Mouse (Mus musculus) liver, adult 2 months (tissue): ENCODE data around the gene Efcab5.

ENCODE experiments used
- CTCF ChIP-seq: fragments of 200-500 bp; IDR thresholded peaks from 2 replicates; pipeline ENCODE4 v1.5.1; 2011; ENCODE audit warnings: low read depth, low read length, control low read depth
- POLR2A ChIP-seq: fragments of 200-500 bp; IDR thresholded peaks from 2 replicates; pipeline ENCODE4 v1.6.1; 2011; ENCODE audit warnings: low read length, control low read depth; ENCODE audit not compliant: insufficient read depth; ENCODE audit errors: extremely low read depth

DNA sequence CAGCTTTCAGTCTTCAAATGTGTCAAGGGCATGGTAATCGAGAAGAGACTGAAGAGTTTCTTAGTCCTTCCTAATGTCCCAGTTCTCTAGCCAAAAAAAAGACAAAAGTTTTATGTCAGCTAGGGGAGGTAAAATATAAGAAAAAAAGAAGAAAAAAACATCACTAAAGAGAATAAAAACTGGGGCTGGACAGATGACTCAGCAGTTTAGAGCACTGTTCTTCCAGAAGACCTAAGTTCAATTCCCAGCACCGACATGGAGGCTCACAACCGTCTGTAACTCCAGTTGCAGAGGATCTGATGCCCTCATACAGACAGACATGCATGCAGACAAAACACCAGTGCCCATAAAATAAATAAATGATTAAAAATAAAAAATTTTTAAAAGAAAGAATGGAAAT, 60.2 kb downstream of the Efcab5 start:
- TF ChIP-seq POLR2A (no peak), CTCF (no peak)
